Mouse (Mus musculus): ENCODE measurements around the gene Sema3c. TPM values are rescaled to one million over a fixed set of nuclear protein-coding genes. Genes with fewer than 3 reads are reported as not detected.

Gene Sema3c
- polyA plus RNA-seq, 1 experiment from 2014 or later = 30.3 TPM

DNA sequence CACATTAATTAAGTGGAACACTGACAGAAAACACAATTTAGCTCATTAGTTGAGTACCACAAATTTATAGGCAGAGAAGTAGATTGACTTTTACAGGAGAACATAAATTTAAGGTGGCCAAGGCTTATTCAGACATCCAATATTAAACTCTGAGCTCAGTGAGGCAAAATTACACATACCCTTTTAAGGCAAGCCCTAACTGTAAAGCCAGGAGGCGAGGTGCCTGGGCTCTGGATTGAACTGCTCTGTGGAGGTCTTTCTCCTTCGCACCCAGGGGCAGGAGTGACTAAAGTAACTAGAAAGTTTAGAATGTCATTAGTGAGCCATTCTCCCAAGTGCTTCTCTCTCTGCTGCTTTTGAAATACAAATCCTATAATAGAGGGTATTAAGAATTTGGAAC is 46.5 kb downstream of the Sema3c start:
- Histone ChIP-seq H3K9ac (ENCODE audit: low read depth, low read length) (no peak overlapping the region), H3K27me3 (ENCODE audit: control insufficient read depth, insufficient read depth, low read length) (no peaks in the 10 kb centered on the region), H3K9me3 (replicated peaks; ENCODE audit: control insufficient read depth, low read length) (no peaks in the 10 kb centered on the region), H3K36me3 (ENCODE audit: control insufficient read depth, insufficient read depth, low read length) (no peaks in the 10 kb centered on the region), H3K4me1 (ENCODE audit: control insufficient read depth, insufficient read depth, low read length) (no peaks in the 10 kb centered on the region), H3K4me2 (no peak overlapping the region), H3K27ac (ENCODE audit: low read depth, low read length) (no peak overlapping the region), H3K4me3 (ENCODE audit: low read depth, low read length) (no peak overlapping the region)
- ATAC-seq (replicated peaks; ENCODE audit: insufficient number of reproducible peaks, low FRiP score, low TSS enrichment) = no peak
- WGBS (ENCODE audit: insufficient replicate concordance) = 80% methylated on average over 2 of the region's 2 CpGs

DNA sequence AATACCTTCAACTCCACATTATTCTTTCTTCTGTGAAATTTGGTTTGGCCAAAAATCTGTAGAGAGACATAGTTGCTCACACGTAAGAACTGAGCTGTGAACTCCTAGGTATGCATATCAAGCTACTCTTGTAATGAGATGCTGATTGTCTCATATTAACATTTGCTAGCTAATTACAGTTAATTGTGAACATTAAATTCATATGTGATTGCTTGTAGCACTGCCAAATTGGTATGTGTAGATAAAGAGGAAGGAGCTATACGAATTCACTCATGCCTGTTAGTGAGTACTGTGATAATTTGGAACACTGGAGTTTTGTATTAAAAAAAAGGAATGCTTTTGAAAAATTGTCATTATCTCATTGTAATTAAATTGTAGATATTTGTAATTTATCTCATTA is 48.5 kb downstream of the Sema3c start:
- no peak overlapping the region for H3K9ac ChIP-seq (ENCODE audit: low read depth, low read length)
- ATAC-seq (replicated peaks; ENCODE audit: insufficient number of reproducible peaks, low FRiP score, low TSS enrichment) = no peak
- no peak overlapping the region for H3K4me2 ChIP-seq
- H3K27me3 ChIP-seq (ENCODE audit: control insufficient read depth, insufficient read depth, low read length) = no peaks in the 10 kb centered on the region
- H3K9me3 ChIP-seq (replicated peaks; ENCODE audit: control insufficient read depth, low read length) = no peaks in the 10 kb centered on the region
- WGBS (ENCODE audit: insufficient replicate concordance) = 87% methylated on average over 2 of the region's 2 CpGs
- H3K27ac ChIP-seq (ENCODE audit: low read depth, low read length) = no peak overlapping the region
- no peaks in the 10 kb centered on the region for H3K36me3 ChIP-seq (ENCODE audit: control insufficient read depth, insufficient read depth, low read length)
- no peaks in the 10 kb centered on the region for H3K4me1 ChIP-seq (ENCODE audit: control insufficient read depth, insufficient read depth, low read length)
- no peak overlapping the region for H3K4me3 ChIP-seq (ENCODE audit: low read depth, low read length)

DNA sequence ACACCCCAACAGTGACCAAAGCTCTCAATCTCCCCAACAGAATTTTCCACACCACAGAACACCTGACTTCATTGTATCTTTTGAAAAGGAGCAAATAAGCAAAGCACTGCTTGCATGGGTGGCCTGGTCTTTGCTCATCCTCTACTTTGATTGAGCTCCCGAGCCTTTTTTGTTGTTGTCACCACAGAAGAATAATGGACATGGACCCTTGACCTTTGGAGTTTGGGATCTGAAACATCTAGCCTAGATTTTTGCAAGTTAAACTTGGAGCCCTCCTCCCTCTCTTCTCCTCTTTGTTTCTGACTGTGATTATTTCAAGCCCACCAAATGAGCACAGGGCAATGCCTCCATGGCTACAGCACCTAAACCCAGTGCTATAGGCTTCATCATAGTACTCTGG is 54.5 kb downstream of the Sema3c start:
- no peaks in the 10 kb centered on the region for H3K36me3 ChIP-seq (ENCODE audit: control insufficient read depth, insufficient read depth, low read length)
- no peak overlapping the region for H3K27ac ChIP-seq (ENCODE audit: low read depth, low read length)
- no peak overlapping the region for H3K4me2 ChIP-seq
- no peak overlapping the region for H3K9ac ChIP-seq (ENCODE audit: low read depth, low read length)
- no peaks in the 10 kb centered on the region for H3K4me1 ChIP-seq (ENCODE audit: control insufficient read depth, insufficient read depth, low read length)
- no peaks in the 10 kb centered on the region for H3K27me3 ChIP-seq (ENCODE audit: control insufficient read depth, insufficient read depth, low read length)
- WGBS (ENCODE audit: insufficient replicate concordance) = 76% methylated on average over 1 of the region's 1 CpGs
- H3K4me3 ChIP-seq (ENCODE audit: low read depth, low read length) = no peak overlapping the region
- no peak for ATAC-seq (replicated peaks; ENCODE audit: insufficient number of reproducible peaks, low FRiP score, low TSS enrichment)
- H3K9me3 ChIP-seq (replicated peaks; ENCODE audit: control insufficient read depth, low read length) = no peaks in the 10 kb centered on the region

DNA sequence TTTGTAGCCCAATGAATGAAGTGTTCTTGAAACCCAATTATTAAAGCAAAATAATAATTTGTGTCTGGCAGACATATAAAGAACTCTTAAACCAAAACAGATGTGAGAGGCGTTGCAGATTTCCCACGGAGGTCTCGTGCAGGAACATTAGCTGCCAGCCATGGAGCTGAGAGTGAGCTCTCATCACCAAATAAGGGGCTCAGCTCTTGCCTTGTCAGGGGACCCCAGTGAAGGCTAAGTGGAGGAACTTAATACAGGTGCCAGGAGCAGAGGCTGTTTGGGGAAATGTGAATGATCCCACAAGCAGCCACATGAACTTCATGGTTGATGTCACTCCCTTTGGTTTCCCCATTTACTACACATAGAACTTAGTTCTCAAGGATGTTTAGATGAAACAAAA is 55.5 kb downstream of the Sema3c start:
- H3K4me3 ChIP-seq (ENCODE audit: low read depth, low read length) = no peak overlapping the region
- no peak for ATAC-seq (replicated peaks; ENCODE audit: insufficient number of reproducible peaks, low FRiP score, low TSS enrichment)
- H3K9me3 ChIP-seq (replicated peaks; ENCODE audit: control insufficient read depth, low read length) = no peaks in the 10 kb centered on the region
- no peaks in the 10 kb centered on the region for H3K36me3 ChIP-seq (ENCODE audit: control insufficient read depth, insufficient read depth, low read length)
- 40% methylated on average over 3 of the region's 3 CpGs for WGBS (ENCODE audit: insufficient replicate concordance)
- no peak overlapping the region for H3K27ac ChIP-seq (ENCODE audit: low read depth, low read length)
- no peaks in the 10 kb centered on the region for H3K27me3 ChIP-seq (ENCODE audit: control insufficient read depth, insufficient read depth, low read length)
- no peak overlapping the region for H3K4me2 ChIP-seq
- H3K9ac ChIP-seq (ENCODE audit: low read depth, low read length) = no peak overlapping the region
- H3K4me1 ChIP-seq (ENCODE audit: control insufficient read depth, insufficient read depth, low read length) = no peaks in the 10 kb centered on the region

DNA sequence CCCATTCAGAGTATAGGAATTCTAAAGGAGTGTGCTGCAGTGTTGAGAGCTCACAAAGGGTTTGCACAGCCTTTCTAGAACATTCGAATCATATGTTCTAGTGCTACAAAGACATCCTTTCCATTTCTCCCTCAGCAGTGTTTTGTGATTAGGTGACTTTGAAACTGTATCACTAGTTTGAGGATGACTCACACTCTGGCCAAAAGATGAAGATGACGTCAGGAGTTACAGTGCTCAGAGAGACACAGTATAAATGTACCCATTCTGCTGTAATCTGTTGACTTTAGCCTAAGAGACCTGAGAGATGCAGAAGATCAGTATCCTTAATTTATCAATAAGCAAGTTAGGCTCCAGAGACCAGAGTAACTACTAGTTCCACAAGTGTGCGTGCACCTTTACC is 65.4 kb downstream of the Sema3c start:
- 70% methylated on average over 3 of the region's 3 CpGs for WGBS (ENCODE audit: insufficient replicate concordance)
- no peaks in the 10 kb centered on the region for H3K36me3 ChIP-seq (ENCODE audit: control insufficient read depth, insufficient read depth, low read length)
- ATAC-seq (replicated peaks; ENCODE audit: insufficient number of reproducible peaks, low FRiP score, low TSS enrichment) = no peak

DNA sequence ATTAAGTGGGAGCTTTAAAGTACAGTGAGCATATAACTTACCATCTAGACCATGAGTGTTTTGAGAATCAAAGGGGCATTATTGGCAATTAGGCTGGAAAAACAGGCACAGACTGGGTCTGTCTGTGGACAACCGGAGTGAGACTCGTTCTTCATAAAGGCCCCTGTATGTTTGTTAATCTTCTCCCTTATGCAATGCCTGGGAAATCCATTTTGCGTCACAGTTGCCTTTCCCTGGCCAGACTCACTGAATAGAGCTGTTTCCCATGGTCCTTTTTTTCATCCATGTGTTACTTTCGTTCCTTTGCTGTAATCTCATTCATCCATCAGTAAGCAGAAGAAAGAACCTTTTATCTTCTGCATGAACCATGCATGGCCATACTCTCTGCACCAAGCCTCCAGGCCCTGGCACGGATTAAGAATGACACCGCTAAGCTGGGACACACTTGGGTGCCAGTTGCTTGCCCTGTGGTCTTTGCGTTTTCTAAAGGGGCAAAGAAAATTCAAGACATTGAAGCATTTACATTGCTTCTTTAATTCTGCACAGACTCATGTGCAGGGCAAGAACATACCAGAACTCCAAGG is 73.7 kb downstream of the Sema3c start:
- H3K27ac ChIP-seq (ENCODE audit: low read depth, low read length) = no peak overlapping the region

More for the DNA sequence above, 65.4 kb downstream of the Sema3c start:
- no peak overlapping the region for H3K4me2 ChIP-seq
- no peak overlapping the region for H3K4me3 ChIP-seq (ENCODE audit: low read depth, low read length)
- no peaks in the 10 kb centered on the region for H3K9me3 ChIP-seq (replicated peaks; ENCODE audit: control insufficient read depth, low read length)
- no peak overlapping the region for H3K27ac ChIP-seq (ENCODE audit: low read depth, low read length)
- H3K27me3 ChIP-seq (ENCODE audit: control insufficient read depth, insufficient read depth, low read length) = no peaks in the 10 kb centered on the region
- H3K9ac ChIP-seq (ENCODE audit: low read depth, low read length) = no peak overlapping the region
- 0 out of 2 replicates have a peak, but pooled peaks cover 6% of the 10 kb centered on the region for H3K4me1 ChIP-seq (ENCODE audit: control insufficient read depth, insufficient read depth, low read length)

DNA sequence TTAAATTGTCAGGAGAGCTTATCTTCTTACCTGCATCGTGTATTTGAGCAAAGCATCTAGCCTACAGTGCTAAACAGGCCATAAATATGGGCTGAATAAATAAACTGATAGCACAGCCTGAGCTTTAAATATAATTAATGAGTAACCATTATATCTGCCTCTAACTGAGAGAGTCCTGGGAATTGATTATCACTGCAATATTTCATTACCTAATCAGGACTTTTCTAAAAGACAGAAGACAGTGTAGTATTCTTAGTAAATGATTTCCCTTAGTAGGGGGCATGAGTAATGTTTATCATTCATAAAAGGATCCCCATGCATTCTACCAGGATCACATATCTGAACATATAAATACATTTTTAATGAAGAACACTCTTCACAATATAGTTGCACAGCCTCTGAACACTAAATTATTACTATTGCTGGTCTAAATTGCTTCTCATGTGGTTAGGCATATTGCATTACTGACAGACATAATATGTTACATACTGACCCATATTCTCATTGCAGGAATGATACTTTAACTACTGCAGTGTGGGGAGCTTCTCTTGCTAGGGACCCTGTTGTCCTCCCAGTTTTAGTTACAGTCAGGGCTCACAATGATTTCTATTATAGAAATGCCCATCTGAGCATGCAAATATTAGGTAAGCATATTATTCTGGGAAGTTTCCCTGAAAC is 74.9 kb downstream of the Sema3c start:
- Histone ChIP-seq H3K36me3 (ENCODE audit: control insufficient read depth, insufficient read depth, low read length) (no peaks in the 10 kb centered on the region), H3K9me3 (replicated peaks; ENCODE audit: control insufficient read depth, low read length) (no peaks in the 10 kb centered on the region), H3K4me1 (ENCODE audit: control insufficient read depth, insufficient read depth, low read length) (no peaks in the 10 kb centered on the region), H3K27ac (ENCODE audit: low read depth, low read length) (no peak overlapping the region), H3K9ac (ENCODE audit: low read depth, low read length) (no peak overlapping the region), H3K4me3 (ENCODE audit: low read depth, low read length) (no peak overlapping the region), H3K4me2 (no peak overlapping the region), H3K27me3 (ENCODE audit: control insufficient read depth, insufficient read depth, low read length) (no peaks in the 10 kb centered on the region)
- WGBS (ENCODE audit: insufficient replicate concordance) = 24% methylated on average over 1 of the region's 1 CpGs
- ATAC-seq (replicated peaks; ENCODE audit: insufficient number of reproducible peaks, low FRiP score, low TSS enrichment) = no peak

More for the DNA sequence above, 73.7 kb downstream of the Sema3c start:
- no peak for ATAC-seq (replicated peaks; ENCODE audit: insufficient number of reproducible peaks, low FRiP score, low TSS enrichment)
- Histone ChIP-seq H3K4me3 (ENCODE audit: low read depth, low read length) (no peak overlapping the region), H3K4me1 (ENCODE audit: control insufficient read depth, insufficient read depth, low read length) (no peaks in the 10 kb centered on the region), H3K9ac (ENCODE audit: low read depth, low read length) (no peak overlapping the region), H3K36me3 (ENCODE audit: control insufficient read depth, insufficient read depth, low read length) (no peaks in the 10 kb centered on the region), H3K27me3 (ENCODE audit: control insufficient read depth, insufficient read depth, low read length) (no peaks in the 10 kb centered on the region), H3K4me2 (no peak overlapping the region), H3K9me3 (replicated peaks; ENCODE audit: control insufficient read depth, low read length) (no peaks in the 10 kb centered on the region)
- 74% methylated on average over 7 of the region's 7 CpGs for WGBS (ENCODE audit: insufficient replicate concordance)

DNA sequence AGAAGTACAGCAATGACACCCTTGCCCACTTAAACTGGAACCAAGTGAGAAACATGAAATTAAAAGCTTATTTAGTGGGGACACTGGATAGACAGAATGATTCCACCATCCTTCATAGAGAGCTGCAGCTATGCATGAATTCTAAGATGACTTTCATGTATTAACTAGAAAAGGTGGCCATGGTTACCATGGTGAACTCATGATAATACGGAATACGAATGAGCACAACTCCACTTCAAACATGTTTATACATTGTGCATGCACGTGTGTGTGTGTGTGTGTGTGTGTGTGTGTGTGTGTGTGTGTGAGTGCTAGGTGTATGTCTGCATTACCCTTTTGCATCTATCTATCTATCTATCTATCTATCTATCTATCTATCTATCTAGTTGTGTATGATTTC is 87.1 kb downstream of the Sema3c start:
- H3K9me3 ChIP-seq (replicated peaks; ENCODE audit: control insufficient read depth, low read length) = no peaks in the 10 kb centered on the region
- no peaks in the 10 kb centered on the region for H3K36me3 ChIP-seq (ENCODE audit: control insufficient read depth, insufficient read depth, low read length)
- H3K9ac ChIP-seq (ENCODE audit: low read depth, low read length) = no peak overlapping the region
- H3K4me1 ChIP-seq (ENCODE audit: control insufficient read depth, insufficient read depth, low read length) = no peaks in the 10 kb centered on the region
- no peak for ATAC-seq (replicated peaks; ENCODE audit: insufficient number of reproducible peaks, low FRiP score, low TSS enrichment)
- no peak overlapping the region for H3K27ac ChIP-seq (ENCODE audit: low read depth, low read length)
- no peaks in the 10 kb centered on the region for H3K27me3 ChIP-seq (ENCODE audit: control insufficient read depth, insufficient read depth, low read length)
- no peak overlapping the region for H3K4me3 ChIP-seq (ENCODE audit: low read depth, low read length)
- no peak overlapping the region for H3K4me2 ChIP-seq
- WGBS (ENCODE audit: insufficient replicate concordance) = 77% methylated on average over 3 of the region's 3 CpGs

DNA sequence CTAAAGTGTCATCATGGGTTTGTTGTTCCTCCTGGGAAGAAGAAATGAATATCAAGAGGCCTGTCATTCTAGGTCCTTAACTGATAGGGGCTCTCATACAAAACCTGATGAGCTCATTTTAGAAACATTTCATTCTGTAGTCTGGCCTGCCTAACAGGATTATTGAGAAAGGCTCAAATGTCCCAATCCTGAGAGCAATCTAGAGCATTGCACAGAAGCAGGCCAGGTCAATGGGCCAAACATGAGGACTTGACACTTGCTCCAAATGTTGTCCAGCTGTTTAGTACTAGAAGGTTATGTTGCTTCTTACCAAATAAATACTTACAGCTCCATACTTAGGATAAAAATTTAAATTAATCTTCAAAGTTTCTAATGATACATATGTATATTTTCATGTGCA is 97.3 kb downstream of the Sema3c start:
- Histone ChIP-seq H3K27me3 (ENCODE audit: control insufficient read depth, insufficient read depth, low read length) (no peaks in the 10 kb centered on the region), H3K27ac (ENCODE audit: low read depth, low read length) (no peak overlapping the region), H3K9ac (ENCODE audit: low read depth, low read length) (no peak overlapping the region), H3K9me3 (replicated peaks; ENCODE audit: control insufficient read depth, low read length) (no peaks in the 10 kb centered on the region), H3K36me3 (ENCODE audit: control insufficient read depth, insufficient read depth, low read length) (no peaks in the 10 kb centered on the region), H3K4me2 (no peak overlapping the region), H3K4me3 (ENCODE audit: low read depth, low read length) (no peak overlapping the region), H3K4me1 (ENCODE audit: control insufficient read depth, insufficient read depth, low read length) (no peaks in the 10 kb centered on the region)
- ATAC-seq (replicated peaks; ENCODE audit: insufficient number of reproducible peaks, low FRiP score, low TSS enrichment) = no peak
